Mouse (Mus musculus) liver, adult 2 months (tissue): ENCODE results near the gene Pgam5. TPM values are rescaled to one million over a fixed set of nuclear protein-coding genes. Genes with fewer than 3 reads are reported as not detected.

ENCODE experiments used
- DNase-seq: peaks from one replicate; pipeline ENCODE4 v3.0.0-alpha.2; 2011; ENCODE audit warnings: low read depth, low spot score; ENCODE audit errors: extremely low read depth
- H3K27ac ChIP-seq: fragments of 200-500 bp; replicated peaks from 2 replicates; pipeline ENCODE4 v1.5.1; 2012; ENCODE audit warnings: low read depth, mild to moderate bottlenecking, control low read depth, inconsistent platforms, low read length; ENCODE audit not compliant: insufficient read depth
- H3K27me3 ChIP-seq: fragments of 200-500 bp; 2 replicates; pipeline ENCODE4 v1.6.1; 2012; ENCODE audit warnings: mild to moderate bottlenecking, moderate library complexity, low read length, inconsistent platforms; ENCODE audit not compliant: control insufficient read depth, insufficient read depth
- H3K36me3 ChIP-seq: fragments of 200-500 bp; 2 replicates; pipeline ENCODE4 v1.6.1; 2012; ENCODE audit warnings: low read length, inconsistent platforms; ENCODE audit not compliant: control insufficient read depth, insufficient read depth
- H3K4me1 ChIP-seq: fragments of 200-500 bp; 2 replicates; pipeline ENCODE4 v1.6.1; 2011; ENCODE audit warnings: low read length; ENCODE audit not compliant: control insufficient read depth, insufficient read depth
- H3K4me3 ChIP-seq: fragments of 200-500 bp; 2 replicates; pipeline ENCODE4 v1.5.1; 2011; ENCODE audit warnings: low read depth, mild to moderate bottlenecking, control low read depth, low read length, moderate library complexity; ENCODE audit not compliant: insufficient read depth
- H3K79me2 ChIP-seq: fragments of 200-500 bp; 2 replicates; pipeline ENCODE4 v1.6.1; 2012; ENCODE audit warnings: inconsistent platforms, mild to moderate bottlenecking, low read length, moderate library complexity; ENCODE audit not compliant: control insufficient read depth, insufficient read depth
- H3K9ac ChIP-seq: fragments of 200-500 bp; 2 replicates; pipeline ENCODE4 v1.6.1; 2012; ENCODE audit warnings: low read depth, mild to moderate bottlenecking, control low read depth, inconsistent platforms, low read length
- CTCF ChIP-seq: fragments of 200-500 bp; IDR thresholded peaks from 2 replicates; pipeline ENCODE4 v1.5.1; 2011; ENCODE audit warnings: low read depth, low read length, control low read depth
- POLR2A ChIP-seq: fragments of 200-500 bp; IDR thresholded peaks from 2 replicates; pipeline ENCODE4 v1.6.1; 2011; ENCODE audit warnings: low read length, control low read depth; ENCODE audit not compliant: insufficient read depth; ENCODE audit errors: extremely low read depth
- WGBS: fragments of 180-500 bp; shearing (Covaris S2); methylation state at CpG from one replicate; pipeline ENCODE4 v1.1.7; 2018; 5-methylcytosine and 5-hydroxymethylcytosine counted together
- polyA plus RNA-seq: library from polyadenylated mRNA; depleted of rRNA; stranded (reverse); fragments of >200 nt; gene quantifications from 2 replicates; pipeline ENCODE4 v1.2.3, GENCODE M21; 2012
- total RNA-seq: library from RNA; depleted of rRNA; stranded (reverse); fragments of >200 nt; gene quantifications from 2 replicates; pipeline ENCODE4 v1.2.3, GENCODE M21; 2014

The Pgam5 gene
- total and polyA plus RNA-seq, 2 experiments = 15.0 to 15.1 TPM

GRCm38 (mm10) chr5:110276910-110277309, 7.2 kb upstream of the Pgam5 start:
- H3K79me2 ChIP-seq = no peaks in the 10 kb centered on the region; the same call in 1 of the 2 replicates

GRCm38 (mm10) chr5:110276391-110276790, 6.7 kb upstream of the Pgam5 start:
- no peak overlapping the region for H3K9ac ChIP-seq
- no peak for TF ChIP-seq POLR2A
- TF ChIP-seq CTCF = no peak
- no peaks in the 10 kb centered on the region for H3K27me3 ChIP-seq
- no peak overlapping the region for H3K27ac ChIP-seq
- H3K79me2 ChIP-seq = no peaks in the 10 kb centered on the region; the same call in 1 of the 2 replicates
- H3K4me1 ChIP-seq = no peaks in the 10 kb centered on the region
- no peak for DNase-seq
- no peak overlapping the region for H3K4me3 ChIP-seq
- WGBS = 78% methylated on average over 2 of the region's 2 CpGs
- peaks cover 48% of the 10 kb centered on the region for H3K36me3 ChIP-seq

More at GRCm38 (mm10) chr5:110276910-110277309, 7.2 kb upstream of the Pgam5 start:
- Histone ChIP-seq H3K27ac (no peak overlapping the region), H3K27me3 (no peaks in the 10 kb centered on the region), H3K4me1 (no peaks in the 10 kb centered on the region), H3K36me3 (peaks cover 48% of the 10 kb centered on the region), H3K9ac (no peak overlapping the region), H3K4me3 (no peak overlapping the region)
- 71% methylated on average over 1 of the region's 1 CpGs for WGBS
- TF ChIP-seq CTCF = no peak
- DNase-seq = no peak

DNA sequence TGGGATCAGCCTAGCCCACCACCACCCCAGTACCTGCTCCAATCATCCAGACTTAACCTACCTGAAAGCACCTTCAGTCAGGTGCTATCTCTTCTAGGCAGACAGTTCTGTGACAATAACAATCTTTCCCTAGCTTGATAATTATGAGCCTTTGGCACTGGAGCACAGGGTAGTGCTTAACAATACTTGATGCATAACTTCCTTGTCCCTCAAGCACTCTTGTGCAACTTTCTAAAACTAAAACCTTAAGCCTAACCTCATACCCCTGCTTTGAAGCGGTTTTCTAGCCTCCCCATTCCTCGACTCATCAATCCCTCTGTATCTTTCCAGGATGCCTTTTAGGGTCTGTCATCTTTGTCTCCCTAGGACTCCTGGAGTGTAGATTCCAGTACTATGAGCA, 5.1 kb upstream of the Pgam5 start:
- DNase-seq = no peak
- no peak for TF ChIP-seq CTCF
- no peak for TF ChIP-seq POLR2A
- Histone ChIP-seq H3K36me3 (peaks cover 36% of the 10 kb centered on the region), H3K79me2 (no peaks in the 10 kb centered on the region), H3K4me3 (no peak overlapping the region), H3K27ac (no peak overlapping the region), H3K27me3 (no peaks in the 10 kb centered on the region), H3K9ac (no peak overlapping the region), H3K4me1 (no peaks in the 10 kb centered on the region)
- WGBS = 88% methylated on average over 2 of the region's 2 CpGs

DNA sequence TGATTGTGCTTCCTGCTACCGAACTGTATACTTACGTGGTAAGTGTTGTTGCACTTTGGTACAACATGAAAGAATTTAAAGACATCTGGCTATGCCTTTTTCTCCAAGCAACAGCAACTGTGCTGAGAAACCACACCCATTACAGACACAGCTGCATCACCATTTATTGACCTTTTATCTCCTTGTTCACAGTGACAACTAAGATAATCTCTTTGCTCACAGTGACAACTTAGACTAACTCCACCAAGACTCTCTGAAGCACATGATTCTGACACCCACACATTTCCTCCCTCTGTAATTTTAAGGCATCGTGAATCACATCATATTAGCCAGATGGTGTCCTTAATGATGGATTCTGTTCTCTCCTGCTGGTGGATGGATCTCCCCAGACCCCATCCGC, 4.4 kb upstream of the Pgam5 start:
- WGBS = 86% methylated on average over 4 of the region's 4 CpGs
- H3K4me3 ChIP-seq = no peak overlapping the region
- no peak overlapping the region for H3K27ac ChIP-seq
- no peak overlapping the region for H3K9ac ChIP-seq
- no peak for DNase-seq
- H3K79me2 ChIP-seq = peaks cover 5% of the 10 kb centered on the region; the same call in 1 of the 2 replicates
- no peaks in the 10 kb centered on the region for H3K4me1 ChIP-seq
- peaks cover 33% of the 10 kb centered on the region for H3K36me3 ChIP-seq
- no peaks in the 10 kb centered on the region for H3K27me3 ChIP-seq
- no peak for TF ChIP-seq POLR2A
- TF ChIP-seq CTCF = no peak

DNA sequence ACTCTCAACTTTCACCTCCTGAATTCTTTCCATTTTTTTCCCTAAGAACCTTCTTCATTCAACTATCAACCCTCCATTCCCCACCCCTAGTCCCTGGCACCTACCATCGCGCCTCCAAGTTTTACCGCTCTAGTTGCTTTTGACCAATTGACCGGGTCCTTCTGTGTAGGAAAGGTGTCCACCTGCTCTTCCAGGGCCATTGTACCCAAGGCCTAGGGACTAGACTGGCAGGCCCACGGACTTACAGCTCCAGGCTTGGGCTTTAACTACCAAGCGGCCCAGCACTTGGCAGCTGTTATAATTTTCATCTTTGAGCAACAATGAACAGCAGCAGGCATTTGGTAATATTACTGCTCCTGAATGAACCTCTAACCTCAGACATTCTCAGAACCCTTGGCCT, 529 bp upstream of the Pgam5 start:
- peak; percentile 7 for DNase-seq
- TF ChIP-seq POLR2A = no peak
- no peak for TF ChIP-seq CTCF
- 92% methylated on average over 6 of the region's 6 CpGs for WGBS
- Histone ChIP-seq H3K4me3 (no peak overlapping the region), H3K4me1 (peaks cover 5% of the 10 kb centered on the region), H3K79me2 (peaks cover 12% of the 10 kb centered on the region; the same call in 1 of the 2 replicates), H3K36me3 (peaks cover 22% of the 10 kb centered on the region), H3K27me3 (no peaks in the 10 kb centered on the region), H3K27ac (no peak overlapping the region), H3K9ac (no peak overlapping the region)

DNA sequence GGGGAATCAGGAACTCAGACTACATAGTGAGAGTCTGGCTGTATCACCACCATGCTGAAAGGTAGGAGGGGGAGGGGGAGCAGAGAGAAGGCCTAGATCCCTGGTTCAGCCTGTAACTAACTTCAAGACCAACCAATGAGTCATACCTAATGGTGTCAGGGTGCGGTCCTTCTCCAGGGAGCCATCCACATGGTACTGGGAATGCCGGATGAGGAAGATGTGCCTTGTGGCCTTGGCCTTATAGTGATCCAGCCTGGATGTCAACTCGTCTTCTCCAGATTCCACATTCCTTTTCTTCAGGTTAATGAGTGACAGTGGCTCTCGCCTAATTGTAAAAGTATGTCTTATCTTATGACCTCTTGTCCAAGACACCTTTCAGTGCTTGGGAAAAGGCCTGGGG, 2.8 kb downstream of the Pgam5 start:
- H3K79me2 ChIP-seq = peaks cover 12% of the 10 kb centered on the region; the same call in 1 of the 2 replicates

More for the DNA sequence above, 2.8 kb downstream of the Pgam5 start:
- Histone ChIP-seq H3K4me3 (no peak overlapping the region), H3K4me1 (peaks cover 5% of the 10 kb centered on the region), H3K36me3 (peaks cover 25% of the 10 kb centered on the region), H3K27me3 (no peaks in the 10 kb centered on the region), H3K27ac (no peak overlapping the region), H3K9ac (no peak overlapping the region)
- 88% methylated on average over 4 of the region's 4 CpGs for WGBS
- TF ChIP-seq CTCF (no peak), POLR2A (no peak)
- DNase-seq = no peak
